ENCODE assay signal across 8 mouse cellular contexts in genomic region chr3:86779704-86780103, GRCm38 (mm10).
DNase-seq lines count a peak whose midpoint lies in the region; ATAC-seq and TF ChIP-seq lines count a peak whose summit lies in the region.
"Had no signal": no experiment of that assay in that cellular context is flagged by ENCODE, and none has a peak within 500 bp of the region (broad histone marks: within the 10 kb centered on the region; RNA-seq: fewer than 3 reads in every experiment).

No protein-coding gene starts in this region.

- no peak overlapping the region for H3K27ac ChIP-seq in kidney, embryonic 16.5 days (ENCODE audit: low read length)
- no peak overlapping the region for H3K27ac ChIP-seq in kidney, embryonic 14.5 days (ENCODE audit: low read depth, low read length)
- H3K27ac ChIP-seq in MEL (ENCODE audit: control insufficient read depth, low read depth, low read length) = no peak overlapping the region

- H3K27me3 ChIP-seq in kidney, embryonic 16.5 days (ENCODE audit: insufficient read depth, low read length) = no peaks in the 10 kb centered on the region
- H3K27me3 ChIP-seq in kidney, embryonic 14.5 days (ENCODE audit: control insufficient read depth, insufficient read depth, low read length) = no peaks in the 10 kb centered on the region
- no peaks in the 10 kb centered on the region for H3K27me3 ChIP-seq in MEL (ENCODE audit: control insufficient read depth in 1 of 2, insufficient read depth in 2 of 2, low read length in 2 of 2)
- H3K27me3 ChIP-seq: megakaryocyte, embryonic 14.5 days had no signal

- TF ChIP-seq POLR2A in MEL (IDR thresholded peaks at IDR 0.05; ENCODE audit: control insufficient read depth in 1 of 2, insufficient read depth in 1 of 2, low read depth in 1 of 2, low read length in 2 of 2, poor library complexity in 1 of 2) = no peak

- H3K9me3 ChIP-seq in kidney, embryonic 16.5 days (ENCODE audit: low read length) = no peaks in the 10 kb centered on the region
- no peaks in the 10 kb centered on the region for H3K9me3 ChIP-seq in kidney, embryonic 14.5 days (ENCODE audit: control insufficient read depth, low read length)
- H3K9me3 ChIP-seq in MEL (replicated peaks; ENCODE audit: insufficient read depth, low read length) = no peaks in the 10 kb centered on the region
- H3K9me3 ChIP-seq: megakaryocyte, embryonic 14.5 days had no signal

- no peak for TF ChIP-seq RAD21 in MEL (IDR thresholded peaks at IDR 0.05; ENCODE audit: low read depth, low read length)

- peak in 2 of 3 experiments; percentile 12 to 25; a peak in 1 of 6 replicates for TF ChIP-seq CTCF in MEL (IDR thresholded peaks at IDR 0.05 in 2 of 3, conservative IDR thresholded peaks at IDR 0.05 in 1 of 3; ENCODE audit: control insufficient read depth in 1 of 3, insufficient read depth in 1 of 3, low read depth in 2 of 3, low read length in 3 of 3, poor library complexity in 1 of 3, severe bottlenecking in 1 of 3)

- no peak for TF ChIP-seq EP300 in MEL (IDR thresholded peaks at IDR 0.05; ENCODE audit: low read depth in 1 of 2, low read length in 2 of 2)

- H3K9ac ChIP-seq in kidney, embryonic 16.5 days (replicated peaks; ENCODE audit: low read length) = no peak overlapping the region
- H3K9ac ChIP-seq in kidney, embryonic 14.5 days (ENCODE audit: low read depth, low read length) = no peak overlapping the region
- no peak overlapping the region for H3K9ac ChIP-seq in MEL (ENCODE audit: control insufficient read depth, low read depth, low read length, poor library complexity, severe bottlenecking)

- no peaks in the 10 kb centered on the region for H3K4me1 ChIP-seq in kidney, embryonic 16.5 days (ENCODE audit: insufficient read depth, low read length)
- H3K4me1 ChIP-seq in kidney, embryonic 14.5 days (ENCODE audit: control insufficient read depth, insufficient read depth, low read length) = no peaks in the 10 kb centered on the region
- no peaks in the 10 kb centered on the region for H3K4me1 ChIP-seq in MEL (ENCODE audit: control insufficient read depth in 1 of 2, insufficient read depth in 2 of 2, low read length in 2 of 2)

- DNase-seq in MEL (ENCODE audit: low read depth, low spot score) = no peak
- DNase-seq in lung, postnatal 14 days = peak; percentile 32
- no peak for DNase-seq in right cerebral cortex, postnatal 36 days (ENCODE audit: low spot score in 2 of 2)
- DNase-seq in heart, adult 8-10 months (ENCODE audit: low spot score) = no peak

- 75% methylated on average over 4 of the region's 4 CpGs for WGBS in kidney, embryonic 16.5 days
- 79% methylated on average over 4 of the region's 4 CpGs for WGBS in kidney, embryonic 14.5 days

- H3K36me3 ChIP-seq in kidney, embryonic 16.5 days (ENCODE audit: insufficient read depth, low read length) = no peaks in the 10 kb centered on the region
- H3K36me3 ChIP-seq in kidney, embryonic 14.5 days (ENCODE audit: control insufficient read depth, insufficient read depth, low read length) = no peaks in the 10 kb centered on the region
- no peaks in the 10 kb centered on the region for H3K36me3 ChIP-seq in MEL (ENCODE audit: control insufficient read depth in 1 of 2, insufficient read depth in 2 of 2, low read length in 2 of 2)

- no peaks in the 10 kb centered on the region for H3K79me2 ChIP-seq in MEL (ENCODE audit: control insufficient read depth, insufficient read depth, low read length, poor library complexity)

- H3K4me2 ChIP-seq in kidney, embryonic 16.5 days (replicated peaks; ENCODE audit: low read depth, low read length) = no peak overlapping the region
- H3K4me2 ChIP-seq in kidney, embryonic 14.5 days (replicated peaks; ENCODE audit: low read depth, low read length) = no peak overlapping the region

- 0 out of 2 replicates have a peak, but pooled peaks have one; percentile 31 for ATAC-seq in kidney, embryonic 16.5 days (ENCODE audit: low FRiP score, low TSS enrichment)
- ATAC-seq in kidney, embryonic 14.5 days (ENCODE audit: low FRiP score, low TSS enrichment) = no peak
- ATAC-seq in erythroid progenitor cell, adult 5-6 weeks (replicated peaks; ENCODE audit: low FRiP score, poor library complexity, severe bottlenecking) = 0 out of 2 replicates have a peak, but pooled peaks have one; percentile 22

- H3K4me3 ChIP-seq in kidney, embryonic 16.5 days (ENCODE audit: low read length) = no peak overlapping the region
- H3K4me3 ChIP-seq in kidney, embryonic 14.5 days (ENCODE audit: low read length) = no peak overlapping the region
- no peak overlapping the region for H3K4me3 ChIP-seq in MEL (ENCODE audit: control insufficient read depth in 1 of 2, insufficient read depth in 1 of 2, low read depth in 2 of 2, low read length in 2 of 2)
- H3K4me3 ChIP-seq: megakaryocyte, embryonic 14.5 days had no signal

TF ChIP-seq in MEL, 35 proteins besides CTCF, POLR2A, EP300 and RAD21:
- TF ChIP-seq MXI1 (IDR thresholded peaks at IDR 0.05; ENCODE audit: low read depth, low read length) = no peak
- no peak for TF ChIP-seq TBP (IDR thresholded peaks at IDR 0.05; ENCODE audit: low read depth, low read length)
- TF ChIP-seq RCOR1 (IDR thresholded peaks at IDR 0.05; ENCODE audit: low read depth, low read length) = no peak
- no peak for TF ChIP-seq TAL1 (IDR thresholded peaks at IDR 0.05; ENCODE audit: low read length)
- TF ChIP-seq TCF12 (IDR thresholded peaks at IDR 0.05; ENCODE audit: low read depth, low read length) = no peak
- no peak for TF ChIP-seq GABPA (IDR thresholded peaks at IDR 0.05; ENCODE audit: low read depth, low read length)
